Mouse (Mus musculus) C2C12 (cell line): ENCODE results near the gene Snapc5.

Experiments used
- CTCF ChIP-seq: IDR thresholded peaks from one replicate; pipeline ENCODE4 v1.5.1; 2011; ENCODE audit not compliant: control insufficient read depth, insufficient read depth, insufficient read length
- USF1 ChIP-seq: IDR thresholded peaks from one replicate; pipeline ENCODE4 v1.6.1; 2011; ENCODE audit warnings: low read depth, mild to moderate bottlenecking, control low read depth, moderate library complexity

GRCm38 (mm10) chr9:64131623-64132022, 47.5 kb upstream of the Snapc5 start:
- no peak for TF ChIP-seq CTCF
- TF ChIP-seq USF1 = no peak
